Mouse (Mus musculus) yolk sac, embryonic 10.5 days (tissue): ENCODE measurements around the gene Ska3.

ENCODE experiments used
- DNase-seq: peaks from one replicate; pipeline ENCODE4 v3.0.0-alpha.2; 2017; ENCODE audit warnings: low spot score

Ska3 gene

DNA sequence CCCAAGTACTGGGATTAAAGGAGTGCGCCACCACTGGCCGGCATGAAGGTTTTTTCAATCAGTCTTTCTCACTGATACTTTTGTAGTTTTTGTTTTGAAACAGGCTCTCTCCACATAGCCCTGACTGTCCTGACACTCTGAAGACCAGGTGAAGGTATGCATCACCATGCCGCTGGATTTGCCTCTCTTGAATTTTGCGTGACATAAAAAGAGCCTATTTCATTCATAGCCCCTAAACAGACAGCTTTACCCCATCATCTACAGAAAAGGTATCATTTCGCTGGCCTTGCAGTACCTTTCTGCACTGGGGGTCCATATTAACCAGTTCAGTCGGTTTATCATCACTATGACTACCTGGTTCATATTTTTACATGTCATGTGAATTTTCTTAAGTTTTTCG is 28.4 kb downstream of the Ska3 start:
- no peak for DNase-seq

DNA sequence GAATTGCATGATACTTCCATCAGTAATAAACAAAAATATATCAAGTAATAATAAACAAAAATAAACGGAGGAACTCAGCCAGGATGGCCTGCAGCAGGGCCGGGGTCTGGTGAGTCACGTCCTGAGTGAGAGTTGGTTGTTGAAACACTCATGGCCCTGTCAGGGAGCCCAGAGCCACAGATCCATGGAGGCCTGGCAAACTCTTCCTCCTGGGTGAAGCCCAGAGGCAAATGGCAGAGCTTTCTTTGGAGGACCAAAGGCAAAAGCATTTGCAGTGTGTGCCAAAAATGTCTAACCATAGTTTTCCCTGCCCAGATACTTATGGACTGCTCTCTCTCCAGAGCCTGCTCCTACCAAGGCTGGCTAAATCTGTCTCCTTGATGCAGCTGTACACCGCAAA is 34.8 kb downstream of the Ska3 start:
- no peak for DNase-seq

DNA sequence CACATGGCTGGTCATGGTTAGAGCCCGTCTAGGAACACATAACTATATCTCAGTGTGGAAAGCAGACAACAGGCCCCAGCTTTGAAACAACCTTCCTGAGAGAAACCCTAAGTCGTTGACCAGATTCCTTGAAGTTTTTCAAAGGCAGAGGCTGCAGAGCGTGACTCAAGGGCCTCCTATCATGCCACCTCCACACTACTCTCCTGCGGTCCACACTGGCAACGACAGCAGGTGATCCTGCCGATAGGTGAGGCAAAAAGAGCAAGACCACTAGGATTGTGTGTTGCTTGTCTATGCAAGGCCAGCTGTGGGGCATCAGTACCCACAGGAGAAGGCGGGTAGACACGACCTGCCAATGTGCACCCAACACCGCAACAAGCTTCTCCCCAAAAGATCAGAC is 36.2 kb downstream of the Ska3 start:
- DNase-seq = no peak

DNA sequence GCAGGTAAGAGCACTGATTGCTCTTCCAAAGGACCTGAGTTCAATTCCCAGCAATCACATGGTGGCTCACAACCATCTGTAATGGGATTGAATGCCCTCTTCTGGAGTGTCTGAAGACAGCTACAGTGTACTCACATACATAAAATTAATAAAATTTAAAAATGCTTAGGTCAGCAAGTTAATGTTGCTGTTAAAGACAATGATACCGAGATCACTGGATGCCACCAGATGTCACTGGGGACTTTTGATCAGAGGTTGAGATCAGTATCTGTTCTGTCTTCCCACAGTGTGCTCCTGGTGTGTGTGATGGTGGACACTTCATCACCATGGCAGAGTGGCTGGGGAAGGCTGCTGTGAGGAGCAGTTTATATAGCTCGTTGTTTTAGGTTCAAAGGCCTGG is 36.7 kb downstream of the Ska3 start:
- DNase-seq = no peak

DNA sequence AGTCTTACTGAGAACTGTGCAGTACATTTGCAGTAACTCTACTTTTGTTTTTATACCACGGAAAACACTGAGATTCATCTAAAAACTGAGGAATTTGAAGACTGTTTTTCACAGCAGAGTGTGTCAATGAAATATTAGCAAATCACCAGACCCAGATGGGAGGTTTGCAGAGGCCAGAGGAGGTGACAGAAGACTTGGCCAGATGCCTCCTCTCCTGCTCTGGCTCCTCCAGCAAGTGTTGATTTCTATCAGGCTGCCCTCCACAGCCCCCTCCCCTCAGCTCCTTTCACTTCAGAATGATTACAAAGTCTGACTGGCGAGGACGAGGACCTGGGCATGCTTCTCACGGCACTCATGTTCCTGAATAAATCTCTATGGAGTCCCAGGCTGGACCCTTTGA is 38.6 kb downstream of the Ska3 start:
- DNase-seq = no peak

DNA sequence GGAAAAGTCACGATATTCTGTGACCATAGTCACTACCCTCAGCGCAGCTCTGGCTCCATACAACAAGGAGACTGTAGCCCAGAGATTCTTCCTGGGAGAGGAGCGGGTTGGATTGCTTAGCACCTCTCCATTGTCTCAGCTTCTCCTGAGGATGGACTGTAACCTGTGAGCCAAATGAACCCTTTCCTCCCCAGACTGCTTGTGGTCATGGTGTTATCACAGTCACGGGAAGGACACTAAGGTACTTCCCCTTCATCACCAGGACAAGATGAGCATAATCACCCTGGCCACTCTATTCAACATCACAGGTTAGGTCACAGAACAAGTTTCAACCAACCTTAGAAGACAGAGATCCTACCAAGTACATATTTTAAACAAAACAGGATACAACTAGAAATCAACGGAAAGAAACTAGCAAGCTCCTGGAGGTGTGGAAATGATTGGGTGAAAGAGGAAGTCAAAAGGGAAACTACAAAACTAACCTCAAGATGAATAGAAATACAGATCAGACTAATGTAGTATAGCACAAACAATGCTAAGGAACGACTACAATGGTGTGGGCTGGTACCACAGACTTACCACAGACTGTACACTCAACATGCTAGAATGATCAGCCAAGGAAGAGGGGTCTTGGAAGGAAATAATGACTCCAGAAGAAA is 53.7 kb downstream of the Ska3 start:
- DNase-seq = no peak

DNA sequence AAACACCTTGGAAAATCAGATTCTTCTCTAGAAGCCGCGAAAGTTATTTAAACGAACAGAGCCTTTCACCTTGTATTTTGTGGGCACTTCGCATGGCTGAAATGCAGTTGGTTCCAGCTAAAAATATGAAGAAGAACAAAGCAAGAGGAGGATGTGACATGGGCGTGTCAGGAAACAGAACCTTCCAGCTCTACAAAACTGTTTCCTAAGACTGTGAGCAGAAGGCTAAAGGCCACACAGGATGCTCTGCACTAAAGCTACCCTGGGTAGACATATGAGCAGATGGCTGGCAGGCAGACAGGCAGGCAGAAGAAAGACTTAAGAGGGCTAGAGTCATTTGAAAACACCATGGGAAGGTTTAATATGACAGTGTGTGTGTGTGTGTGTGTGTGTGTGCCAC is 56.9 kb downstream of the Ska3 start:
- no peak for DNase-seq

DNA sequence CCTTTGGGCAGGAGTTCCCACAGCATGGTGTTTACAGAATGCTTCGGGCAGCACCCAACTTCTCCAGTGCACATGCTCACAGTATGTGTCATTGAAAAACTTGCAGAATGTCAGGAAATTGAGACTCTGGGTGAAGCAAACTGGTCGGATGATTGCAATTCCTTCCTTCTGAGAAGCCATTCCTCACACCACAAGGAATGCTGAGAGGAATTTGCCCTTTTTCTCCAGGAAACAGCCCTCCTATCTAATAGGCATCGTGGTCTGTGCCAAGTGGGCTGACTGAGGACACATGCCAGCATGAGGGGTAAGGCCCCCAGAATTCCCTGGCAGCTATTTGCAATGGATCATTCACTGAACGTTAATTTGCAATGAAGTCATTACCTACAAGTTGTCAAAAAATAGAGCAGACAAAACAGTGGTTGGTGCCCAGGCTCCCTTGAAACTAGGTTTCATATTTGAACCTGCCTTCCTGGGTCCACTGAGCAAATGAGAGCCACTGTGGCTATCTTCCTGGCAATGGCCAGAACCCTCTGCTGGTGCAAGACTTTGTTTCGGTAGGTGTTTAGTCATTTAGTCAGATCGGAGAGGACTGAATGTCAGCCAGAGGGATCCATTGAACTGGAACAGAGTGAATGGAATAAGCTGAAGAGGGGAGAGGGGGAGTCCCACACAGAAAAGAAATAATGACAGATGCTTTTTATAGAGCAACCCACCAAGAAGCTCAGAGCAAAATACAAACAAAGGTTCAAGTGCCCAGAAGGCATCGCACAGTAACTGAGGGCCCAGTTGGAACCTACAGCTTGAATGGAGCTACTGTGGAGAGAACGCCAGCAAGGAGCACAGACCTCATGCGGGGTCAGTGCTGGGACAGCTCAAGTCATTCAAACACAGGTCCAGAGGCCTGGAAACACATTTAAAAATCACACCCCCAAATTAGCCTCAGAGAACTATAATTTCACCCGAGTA is 65.3 kb downstream of the Ska3 start:
- DNase-seq = peak; percentile 18

DNA sequence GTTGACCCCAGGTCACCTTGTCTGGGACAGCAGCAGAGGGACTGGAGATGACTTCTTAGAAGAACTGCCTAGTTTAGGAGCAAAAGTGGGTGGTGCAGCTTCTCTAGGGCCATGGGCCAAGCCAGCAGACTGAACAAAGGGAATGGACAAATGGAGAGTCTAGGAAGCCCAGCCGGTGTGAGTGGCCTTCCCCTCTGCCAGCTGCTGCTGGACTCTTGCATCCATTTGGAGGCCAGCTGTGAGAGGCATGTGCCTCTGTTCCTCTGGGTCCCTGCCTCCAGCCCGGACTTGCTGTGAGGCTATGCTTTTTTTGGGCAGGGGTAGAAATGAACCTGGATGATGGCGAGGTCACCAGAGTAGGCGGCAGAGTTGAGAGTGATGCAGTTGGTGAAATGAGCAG is 67.7 kb downstream of the Ska3 start, which contains the start of gene Lats2:
Lats2 (minus strand) TSS at position 152 of the 400 bp plus-strand sequence.
- DNase-seq = no peak
